Mouse (Mus musculus) embryonic fibroblast, embryonic 13.5 days (primary cell): ENCODE data around the gene Pkn2.

Experiments
- CTCF ChIP-seq: IDR thresholded peaks from 2 replicates; pipeline ENCODE4 v1.5.1; 2011; ENCODE audit warnings: mild to moderate bottlenecking, control low read depth, low read length, moderate library complexity, borderline replicate concordance; ENCODE audit not compliant: insufficient read depth
- POLR2A ChIP-seq: IDR thresholded peaks from 2 replicates; pipeline ENCODE4 v1.6.1; 2011; ENCODE audit warnings: low read depth, mild to moderate bottlenecking, control low read depth, low read length, moderate library complexity

DNA sequence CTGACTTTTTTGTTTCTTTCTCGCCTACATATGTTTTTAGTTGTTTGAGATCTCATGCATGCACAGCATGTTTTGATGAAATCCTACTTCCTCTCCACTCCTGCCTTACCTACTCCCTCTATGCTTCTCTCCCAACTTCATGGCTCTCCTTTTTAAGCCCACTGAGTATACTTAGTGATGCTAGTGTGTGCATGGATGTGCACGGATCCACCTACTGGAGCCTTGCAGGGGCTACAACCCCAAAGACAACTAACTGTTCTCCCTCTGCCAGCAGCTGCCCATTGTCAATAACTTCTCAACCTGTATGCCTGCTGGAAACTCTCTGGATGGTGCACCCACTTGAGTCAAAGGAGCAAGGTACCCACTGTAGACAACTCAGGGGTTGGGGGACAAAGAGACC lies 17.9 kb upstream of the Pkn2 start:
- TF ChIP-seq CTCF: no peak
- TF ChIP-seq POLR2A: no peak
